Mouse (Mus musculus) stomach, embryonic 16.5 days (tissue): ENCODE measurements around the gene Pnkd. TPM values are rescaled to one million over a fixed set of nuclear protein-coding genes. Genes with fewer than 3 reads are reported as not detected.

Experiments used
- ATAC-seq: fragments of 200-750 bp; cut with Nextera tagmentation; 2 replicates; pipeline ENCODE4 v1.8.0; 2017; ENCODE audit warnings: moderate number of reproducible peaks, moderate TSS enrichment; ENCODE audit not compliant: insufficient read depth, low FRiP score
- H3K27ac ChIP-seq: fragments of 300-500 bp; sonication (generic); 2 replicates; pipeline ENCODE4 v1.5.1; 2014; ENCODE audit warnings: low read length
- H3K27me3 ChIP-seq: fragments of 300-500 bp; sonication (generic); 2 replicates; pipeline ENCODE4 v1.6.1; 2014; ENCODE audit warnings: low read length, control low read depth, mixed read lengths; ENCODE audit not compliant: control insufficient read depth, insufficient read depth
- H3K36me3 ChIP-seq: fragments of 300-500 bp; sonication (generic); 2 replicates; pipeline ENCODE4 v1.6.1; 2014; ENCODE audit warnings: low read length; ENCODE audit not compliant: control insufficient read depth, insufficient read depth
- H3K4me1 ChIP-seq: fragments of 300-500 bp; sonication (generic); 2 replicates; pipeline ENCODE4 v1.6.1; 2014; ENCODE audit warnings: low read length, control low read depth, mixed read lengths; ENCODE audit not compliant: control insufficient read depth, insufficient read depth
- H3K4me2 ChIP-seq: fragments of 300-500 bp; sonication (generic); 2 replicates; pipeline ENCODE4 v1.6.1; 2014; ENCODE audit warnings: low read depth, low read length, mixed read lengths
- H3K4me3 ChIP-seq: fragments of 300-500 bp; sonication (generic); replicated peaks from 2 replicates; pipeline ENCODE4 v1.5.1; 2014; ENCODE audit warnings: mild to moderate bottlenecking, low read length
- H3K9ac ChIP-seq: fragments of 300-500 bp; sonication (generic); 2 replicates; pipeline ENCODE4 v1.6.1; 2014; ENCODE audit warnings: low read length
- H3K9me3 ChIP-seq: fragments of 300-500 bp; sonication (generic); replicated peaks from 2 replicates; pipeline ENCODE4 v1.6.1; 2016; ENCODE audit warnings: low read length, control low read depth; ENCODE audit not compliant: control insufficient read depth
- WGBS: fragments of 180-500 bp; shearing (Covaris S2); extraction: QIAGEN DNeasy Blood & Tissue Kit; methylation state at CpG from one replicate; pipeline ENCODE4 v1.1.7; 2014; 5-methylcytosine and 5-hydroxymethylcytosine counted together
- polyA plus RNA-seq: library from polyadenylated mRNA; unstranded; fragments of >200 nt; fragmentation: Nextera tagmentation; extraction: Ambion mirVana; gene quantifications from 2 replicates; pipeline ENCODE4 v1.2.1, GENCODE M21; 2015

Gene Pnkd
- polyA plus RNA-seq, 1 experiment from 2014 or later: 119 TPM

GRCm38 (mm10) chr1:74351185-74351769 is 66.5 kb downstream of the Pnkd start:
- no peak overlapping the region for H3K4me2 ChIP-seq
- no peaks in the 10 kb centered on the region for H3K27me3 ChIP-seq
- H3K4me1 ChIP-seq: no peaks in the 10 kb centered on the region
- WGBS: 88% methylated on average over 13 of the region's 13 CpGs
- no peak overlapping the region for H3K27ac ChIP-seq
- H3K9ac ChIP-seq: no peak overlapping the region
- peaks cover 6% of the 10 kb centered on the region for H3K36me3 ChIP-seq
- H3K4me3 ChIP-seq: no peak overlapping the region
- no peak for ATAC-seq
- H3K9me3 ChIP-seq: no peaks in the 10 kb centered on the region

- no peak overlapping the region for H3K4me3 ChIP-seq
- no peak for ATAC-seq
- no peaks in the 10 kb centered on the region for H3K27me3 ChIP-seq
- no peaks in the 10 kb centered on the region for H3K4me1 ChIP-seq
- no peak overlapping the region for H3K27ac ChIP-seq
- no peaks in the 10 kb centered on the region for H3K9me3 ChIP-seq
- 86% methylated on average over 5 of the region's 5 CpGs for WGBS
- peaks cover 6% of the 10 kb centered on the region for H3K36me3 ChIP-seq
- no peak overlapping the region for H3K9ac ChIP-seq
- no peak overlapping the region for H3K4me2 ChIP-seq
Measured at GRCm38 (mm10) chr1:74352532-74353096, 67.9 kb downstream of the Pnkd start.

GRCm38 (mm10) chr1:74353453-74354229 is 68.9 kb downstream of the Pnkd start:
- H3K4me3 ChIP-seq: no peak overlapping the region
- no peaks in the 10 kb centered on the region for H3K9me3 ChIP-seq
- no peak overlapping the region for H3K9ac ChIP-seq
- ATAC-seq: no peak
- H3K4me1 ChIP-seq: no peaks in the 10 kb centered on the region
- no peak overlapping the region for H3K4me2 ChIP-seq
- H3K36me3 ChIP-seq: peaks cover 6% of the 10 kb centered on the region
- no peaks in the 10 kb centered on the region for H3K27me3 ChIP-seq
- no peak overlapping the region for H3K27ac ChIP-seq
- 87% methylated on average over 9 of the region's 9 CpGs for WGBS

GRCm38 (mm10) chr1:74357531-74357930 is 72.8 kb downstream of the Pnkd start:
- Histone ChIP-seq H3K4me3 (no peak overlapping the region), H3K27me3 (no peaks in the 10 kb centered on the region), H3K27ac (no peak overlapping the region), H3K4me2 (no peak overlapping the region), H3K4me1 (peaks cover 6% of the 10 kb centered on the region), H3K9me3 (no peaks in the 10 kb centered on the region), H3K36me3 (no peaks in the 10 kb centered on the region), H3K9ac (no peak overlapping the region)
- ATAC-seq: no peak

GRCm38 (mm10) chr1:74359952-74360517 is 75.3 kb downstream of the Pnkd start:
- Histone ChIP-seq H3K9ac (no peak overlapping the region), H3K4me1 (peaks cover 6% of the 10 kb centered on the region), H3K4me3 (no peak overlapping the region), H3K36me3 (no peaks in the 10 kb centered on the region), H3K27me3 (no peaks in the 10 kb centered on the region), H3K9me3 (no peaks in the 10 kb centered on the region), H3K4me2 (no peak overlapping the region), H3K27ac (no peak overlapping the region)
- 79% methylated on average over 5 of the region's 5 CpGs for WGBS
- ATAC-seq: no peak

GRCm38 (mm10) chr1:74361812-74362211 is 77.1 kb downstream of the Pnkd start, which contains the start of gene Catip:
TSS of gene Catip (plus strand) at chr1:74362108.
- no peak within 1 kb of the TSS for H3K27ac ChIP-seq
- no peaks in the 10 kb centered on the region for H3K36me3 ChIP-seq
- ATAC-seq: peak; percentile 71; the same call in 1 of the 2 replicates
- no peak within 1 kb of the TSS for H3K4me3 ChIP-seq
- H3K9ac ChIP-seq: peak within 1 kb of the TSS; percentile 39
- H3K27me3 ChIP-seq: no peaks in the 10 kb centered on the region
- H3K9me3 ChIP-seq: no peaks in the 10 kb centered on the region
- H3K4me2 ChIP-seq: no peak within 1 kb of the TSS
- H3K4me1 ChIP-seq: peaks cover 6% of the 10 kb centered on the region
- WGBS: 6% methylated on average over 2 of the region's 2 CpGs

- Histone ChIP-seq H3K36me3 (no peaks in the 10 kb centered on the region), H3K27me3 (no peaks in the 10 kb centered on the region), H3K4me1 (peaks cover 6% of the 10 kb centered on the region), H3K4me3 (no peak overlapping the region), H3K27ac (no peak overlapping the region), H3K9me3 (no peaks in the 10 kb centered on the region), H3K9ac (peak overlapping the region; percentile 39), H3K4me2 (no peak overlapping the region)
- WGBS: 63% methylated on average over 17 of the region's 17 CpGs
- no peak for ATAC-seq
Measured at GRCm38 (mm10) chr1:74362325-74363229, 77.8 kb downstream of the Pnkd start.

- ATAC-seq: no peak
- H3K4me3 ChIP-seq: no peak overlapping the region
- WGBS: 65% methylated on average over 5 of the region's 5 CpGs
- H3K9me3 ChIP-seq: no peaks in the 10 kb centered on the region
- H3K4me1 ChIP-seq: peaks cover 10% of the 10 kb centered on the region
- no peak overlapping the region for H3K4me2 ChIP-seq
- H3K36me3 ChIP-seq: no peaks in the 10 kb centered on the region
- H3K27me3 ChIP-seq: no peaks in the 10 kb centered on the region
- H3K9ac ChIP-seq: no peak overlapping the region
- no peak overlapping the region; the same call in 1 of the 2 replicates for H3K27ac ChIP-seq
Measured at GRCm38 (mm10) chr1:74363437-74363836, 78.7 kb downstream of the Pnkd start.
